Mouse (Mus musculus) midbrain, postnatal 0 days (tissue): Measurements from ENCODE around the gene Nipal1. TPM values are rescaled to one million over a fixed set of nuclear protein-coding genes. Genes with fewer than 3 reads are reported as not detected.

Experiments used
- ATAC-seq: fragments of 200-750 bp; cut with Nextera tagmentation; 2 replicates; pipeline ENCODE4 v1.8.0; 2017; ENCODE audit warnings: moderate number of reproducible peaks, mild to moderate bottlenecking, moderate TSS enrichment, moderate library complexity; ENCODE audit not compliant: low FRiP score
- DNase-seq: peaks from one replicate; pipeline ENCODE4 v3.0.0-alpha.2; 2015; ENCODE audit warnings: low spot score
- H3K27ac ChIP-seq: fragments of 300-500 bp; sonication (generic); 2 replicates; pipeline ENCODE4 v1.5.1; 2014; ENCODE audit warnings: low read depth, mild to moderate bottlenecking, low read length, mixed read lengths
- H3K27me3 ChIP-seq: fragments of 300-500 bp; sonication (generic); 2 replicates; pipeline ENCODE4 v1.6.1; 2014; ENCODE audit warnings: low read length, control low read depth, mixed read lengths; ENCODE audit not compliant: insufficient read depth
- H3K36me3 ChIP-seq: fragments of 300-500 bp; sonication (generic); 2 replicates; pipeline ENCODE4 v1.6.1; 2014; ENCODE audit warnings: low read length, control low read depth, mixed read lengths; ENCODE audit not compliant: insufficient read depth
- H3K4me1 ChIP-seq: fragments of 300-500 bp; sonication (generic); 2 replicates; pipeline ENCODE4 v1.6.1; 2014; ENCODE audit warnings: mild to moderate bottlenecking, control low read depth, antibody characterized with exemption, low read length, mixed read lengths; ENCODE audit not compliant: insufficient read depth
- H3K4me2 ChIP-seq: fragments of 300-500 bp; sonication (generic); 2 replicates; pipeline ENCODE4 v1.6.1; 2014; ENCODE audit warnings: low read depth, mild to moderate bottlenecking, low read length, mixed read lengths; ENCODE audit not compliant: poor library complexity, severe bottlenecking
- H3K4me3 ChIP-seq: fragments of 300-500 bp; sonication (generic); 2 replicates; pipeline ENCODE4 v1.5.1; 2014; ENCODE audit warnings: low read depth, mild to moderate bottlenecking, low read length, moderate library complexity
- H3K9ac ChIP-seq: fragments of 300-500 bp; sonication (generic); replicated peaks from 2 replicates; pipeline ENCODE4 v1.6.1; 2014; ENCODE audit warnings: mild to moderate bottlenecking, low read length, moderate library complexity, mixed read lengths; ENCODE audit not compliant: poor library complexity, severe bottlenecking
- H3K9me3 ChIP-seq: fragments of 300-500 bp; sonication (generic); 2 replicates; pipeline ENCODE4 v1.6.1; 2016; ENCODE audit warnings: low read length, control low read depth
- CTCF ChIP-seq: IDR thresholded peaks from 2 replicates; pipeline ENCODE4 v1.5.1; 2016; ENCODE audit warnings: antibody characterized with exemption, mild to moderate bottlenecking
- WGBS: fragments of 180-500 bp; shearing (Covaris S2); extraction: QIAGEN DNeasy Blood & Tissue Kit; methylation state at CpG from one replicate; pipeline ENCODE4 v1.1.7; 2014; 5-methylcytosine and 5-hydroxymethylcytosine counted together
- polyA plus RNA-seq: library from polyadenylated mRNA; unstranded; fragments of >200 nt; fragmentation: Nextera tagmentation; extraction: Ambion mirVana; gene quantifications from 2 replicates; pipeline ENCODE4 v1.2.1, GENCODE M21; 2015
- total RNA-seq: library from RNA; depleted of rRNA; stranded (reverse); fragments of >200 nt; gene quantifications from 2 replicates; pipeline ENCODE4 v1.2.3, GENCODE M21; 2014

The Nipal1 gene
- total and polyA plus RNA-seq, 2 experiments from 2014 or later = 0.33 to 0.55 TPM

GRCm38 (mm10) chr5:72634791-72635271, 12.8 kb upstream of the Nipal1 start:
- Histone ChIP-seq H3K27me3 (no peaks in the 10 kb centered on the region), H3K27ac (no peak overlapping the region), H3K9ac (no peak overlapping the region), H3K9me3 (no peaks in the 10 kb centered on the region), H3K4me2 (no peak overlapping the region), H3K4me3 (no peak overlapping the region), H3K4me1 (no peaks in the 10 kb centered on the region), H3K36me3 (no peaks in the 10 kb centered on the region)
- DNase-seq = no peak
- TF ChIP-seq CTCF = no peak
- WGBS = 88% methylated on average over 9 of the region's 9 CpGs
- no peak for ATAC-seq

- no peak overlapping the region for H3K4me3 ChIP-seq
- H3K4me1 ChIP-seq = no peaks in the 10 kb centered on the region
- WGBS = 70% methylated on average over 3 of the region's 3 CpGs
- no peaks in the 10 kb centered on the region for H3K9me3 ChIP-seq
- no peaks in the 10 kb centered on the region for H3K27me3 ChIP-seq
- ATAC-seq (no peak), DNase-seq (no peak)
- H3K4me2 ChIP-seq = no peak overlapping the region
- H3K9ac ChIP-seq = no peak overlapping the region
- H3K36me3 ChIP-seq = no peaks in the 10 kb centered on the region
- H3K27ac ChIP-seq = no peak overlapping the region
- no peak for TF ChIP-seq CTCF
Observed at GRCm38 (mm10) chr5:72636122-72636521, 11.5 kb upstream of the Nipal1 start.

- ATAC-seq = no peak
- no peak for TF ChIP-seq CTCF
- 90% methylated on average over 3 of the region's 3 CpGs for WGBS
- no peak overlapping the region for H3K4me2 ChIP-seq
- H3K4me3 ChIP-seq = no peak overlapping the region
- DNase-seq = no peak
- no peaks in the 10 kb centered on the region for H3K36me3 ChIP-seq
- H3K27ac ChIP-seq = no peak overlapping the region
- no peaks in the 10 kb centered on the region for H3K9me3 ChIP-seq
- no peaks in the 10 kb centered on the region for H3K27me3 ChIP-seq
- H3K9ac ChIP-seq = no peak overlapping the region
- H3K4me1 ChIP-seq = no peaks in the 10 kb centered on the region
Observed at GRCm38 (mm10) chr5:72636576-72636975, 11.0 kb upstream of the Nipal1 start.

- WGBS = 88% methylated on average over 1 of the region's 1 CpGs
- TF ChIP-seq CTCF = no peak
- no peak for ATAC-seq
Observed at GRCm38 (mm10) chr5:72640072-72640471, 7.5 kb upstream of the Nipal1 start.

GRCm38 (mm10) chr5:72643655-72644054, 3.9 kb upstream of the Nipal1 start:
- Histone ChIP-seq H3K36me3 (no peaks in the 10 kb centered on the region), H3K9ac (no peak overlapping the region), H3K27me3 (peaks cover 13% of the 10 kb centered on the region; the same call in 1 of the 2 replicates), H3K9me3 (no peaks in the 10 kb centered on the region), H3K4me1 (no peaks in the 10 kb centered on the region), H3K27ac (no peak overlapping the region), H3K4me2 (no peak overlapping the region), H3K4me3 (no peak overlapping the region)
- no peak for ATAC-seq
- WGBS = 45% methylated on average over 7 of the region's 7 CpGs
- no peak for DNase-seq
- TF ChIP-seq CTCF = no peak

More at GRCm38 (mm10) chr5:72640072-72640471, 7.5 kb upstream of the Nipal1 start:
- Histone ChIP-seq H3K27ac (no peak overlapping the region), H3K4me2 (no peak overlapping the region), H3K9ac (no peak overlapping the region), H3K36me3 (no peaks in the 10 kb centered on the region), H3K9me3 (no peaks in the 10 kb centered on the region), H3K27me3 (no peaks in the 10 kb centered on the region), H3K4me1 (no peaks in the 10 kb centered on the region), H3K4me3 (no peak overlapping the region)
- DNase-seq = no peak

- TF ChIP-seq CTCF = no peak
- no peaks in the 10 kb centered on the region for H3K36me3 ChIP-seq
- ATAC-seq = no peak
- no peaks in the 10 kb centered on the region for H3K9me3 ChIP-seq
- WGBS = 55% methylated on average over 1 of the region's 1 CpGs
- H3K4me2 ChIP-seq = no peak within 1 kb of the TSS
- H3K9ac ChIP-seq = no peak within 1 kb of the TSS
- H3K27ac ChIP-seq = no peak within 1 kb of the TSS
- H3K4me3 ChIP-seq = no peak within 1 kb of the TSS
- H3K4me1 ChIP-seq = no peaks in the 10 kb centered on the region
- peaks cover 13% of the 10 kb centered on the region; the same call in 1 of the 2 replicates for H3K27me3 ChIP-seq
- DNase-seq = no peak
Observed at GRCm38 (mm10) chr5:72644175-72644574, 3.4 kb upstream of the Nipal1 start, which contains the start of gene Cnga1. Gene Cnga1, minus strand, starts transcription at chr5:72644275.
